Mouse (Mus musculus): ENCODE measurements at regions not wholly inside any gene's neighbourhood (a gene's known extent, or its start where the extent isn't known, plus 50 kb on each side); places are given as distances from the start of the nearest gene placed in this dataset.

DNA sequence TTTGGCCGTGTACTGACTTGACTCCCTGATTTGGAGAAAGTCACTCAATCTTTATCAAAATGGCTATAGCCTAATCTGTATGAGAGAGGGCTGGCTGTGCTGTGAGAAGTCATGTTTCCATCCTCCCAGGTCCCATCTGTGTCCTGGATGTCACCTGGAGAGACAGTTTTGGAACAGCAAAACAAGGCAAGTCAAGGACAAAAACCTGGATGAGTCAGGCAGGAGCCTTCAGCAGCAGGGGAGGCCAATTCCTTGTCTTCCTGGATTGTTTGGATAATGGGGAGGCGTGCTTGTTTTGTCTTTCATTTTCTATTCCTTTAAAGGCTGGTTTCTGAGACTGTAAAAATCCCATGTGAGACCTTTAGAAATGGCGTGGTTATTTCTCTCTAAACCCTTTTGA, 148.8 kb upstream of the Lcorl start:
- no peak for TF ChIP-seq POLR2A (IDR thresholded peaks at IDR 0.05; ENCODE audit: borderline replicate concordance, extremely low read depth, low read depth, low read length)
- no peak for TF ChIP-seq CTCF (IDR thresholded peaks at IDR 0.05; ENCODE audit: insufficient read depth, low read length)
- WGBS = 73% methylated on average over 3 of the region's 3 CpGs
- DNase-seq = no peak
- Histone ChIP-seq H3K4me3 (replicated peaks; ENCODE audit: extremely low read depth, low read depth, low read length) (no peak overlapping the region), H3K4me1 (ENCODE audit: control insufficient read depth, insufficient read depth, low read length) (no peaks in the 10 kb centered on the region)

DNA sequence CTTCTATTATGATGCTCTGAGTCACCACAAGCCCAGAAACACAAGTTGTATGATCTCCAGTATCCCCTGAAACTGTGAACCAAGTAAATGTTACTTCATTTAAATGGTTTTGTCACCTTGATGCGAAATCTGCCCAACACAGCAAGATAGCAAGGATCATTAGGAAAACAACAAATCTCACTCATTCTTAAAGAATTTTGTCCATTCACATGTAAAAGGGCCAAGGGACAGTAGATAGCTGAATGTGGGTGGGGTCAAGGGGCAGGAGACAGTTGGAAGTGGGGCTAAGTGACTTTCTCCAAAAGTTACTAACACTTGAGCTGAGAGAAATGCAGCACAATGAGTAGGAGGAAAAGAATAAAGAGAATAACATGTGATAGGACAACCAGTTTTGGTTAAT, 148.2 kb upstream of the Lcorl start:
- H3K4me3 ChIP-seq (replicated peaks; ENCODE audit: extremely low read depth, low read depth, low read length) = no peak overlapping the region
- TF ChIP-seq POLR2A (IDR thresholded peaks at IDR 0.05; ENCODE audit: borderline replicate concordance, extremely low read depth, low read depth, low read length) = no peak
- TF ChIP-seq CTCF (IDR thresholded peaks at IDR 0.05; ENCODE audit: insufficient read depth, low read length) = no peak
- no peaks in the 10 kb centered on the region for H3K4me1 ChIP-seq (ENCODE audit: control insufficient read depth, insufficient read depth, low read length)
- 94% methylated on average over 1 of the region's 1 CpGs for WGBS
- DNase-seq = no peak

DNA sequence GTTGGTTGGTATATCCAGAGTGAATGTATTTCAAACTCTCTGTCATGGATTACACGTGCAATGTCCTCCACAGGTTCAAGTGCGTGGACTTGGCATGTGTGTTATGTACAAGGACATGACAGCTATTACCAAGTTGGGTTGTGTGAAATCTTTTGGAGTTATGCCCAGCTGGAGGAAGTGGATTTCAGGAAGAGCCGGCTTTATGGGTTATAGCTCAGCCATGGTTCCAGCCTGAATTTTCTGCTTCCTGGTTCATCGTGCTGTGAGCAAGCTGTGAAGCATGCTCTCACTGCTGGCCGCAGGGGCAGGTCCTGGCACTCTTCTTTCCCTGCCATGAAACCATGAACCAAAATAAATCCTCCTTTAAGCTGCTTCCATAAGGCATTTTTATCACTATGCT, 144.6 kb upstream of the Lcorl start:
- TF ChIP-seq POLR2A (IDR thresholded peaks at IDR 0.05; ENCODE audit: borderline replicate concordance, extremely low read depth, low read depth, low read length) (no peak), CTCF (IDR thresholded peaks at IDR 0.05; ENCODE audit: insufficient read depth, low read length) (no peak)
- Histone ChIP-seq H3K4me1 (ENCODE audit: control insufficient read depth, insufficient read depth, low read length) (no peaks in the 10 kb centered on the region), H3K4me3 (replicated peaks; ENCODE audit: extremely low read depth, low read depth, low read length) (no peak overlapping the region)
- DNase-seq = no peak
- WGBS = 57% methylated on average over 5 of the region's 5 CpGs

DNA sequence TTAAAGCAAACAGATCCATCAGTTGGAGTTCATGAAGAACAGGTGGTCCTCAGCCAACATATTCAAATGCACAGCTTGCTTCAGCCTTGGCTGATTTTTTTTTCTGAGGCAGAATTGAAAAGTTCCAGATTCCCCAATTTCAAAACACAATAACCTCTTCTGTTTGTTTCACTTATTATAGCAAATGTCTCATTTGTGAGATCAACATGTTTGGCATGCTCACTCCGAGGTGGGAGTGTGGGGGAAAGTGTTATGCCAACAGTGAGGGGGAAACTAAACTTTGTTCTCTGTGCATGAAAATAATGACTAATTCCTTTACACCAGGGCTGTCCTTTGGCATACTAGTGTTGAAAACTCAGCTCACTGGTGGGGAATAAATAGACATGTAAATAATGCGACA, 100.4 kb upstream of the Lcorl start:
- TF ChIP-seq POLR2A (IDR thresholded peaks at IDR 0.05; ENCODE audit: borderline replicate concordance, extremely low read depth, low read depth, low read length) = no peak
- TF ChIP-seq CTCF (IDR thresholded peaks at IDR 0.05; ENCODE audit: insufficient read depth, low read length) = no peak
- DNase-seq = no peak
- Histone ChIP-seq H3K4me1 (ENCODE audit: control insufficient read depth, insufficient read depth, low read length) (no peaks in the 10 kb centered on the region), H3K4me3 (replicated peaks; ENCODE audit: extremely low read depth, low read depth, low read length) (no peak overlapping the region)
- 70% methylated on average over 2 of the region's 2 CpGs for WGBS

DNA sequence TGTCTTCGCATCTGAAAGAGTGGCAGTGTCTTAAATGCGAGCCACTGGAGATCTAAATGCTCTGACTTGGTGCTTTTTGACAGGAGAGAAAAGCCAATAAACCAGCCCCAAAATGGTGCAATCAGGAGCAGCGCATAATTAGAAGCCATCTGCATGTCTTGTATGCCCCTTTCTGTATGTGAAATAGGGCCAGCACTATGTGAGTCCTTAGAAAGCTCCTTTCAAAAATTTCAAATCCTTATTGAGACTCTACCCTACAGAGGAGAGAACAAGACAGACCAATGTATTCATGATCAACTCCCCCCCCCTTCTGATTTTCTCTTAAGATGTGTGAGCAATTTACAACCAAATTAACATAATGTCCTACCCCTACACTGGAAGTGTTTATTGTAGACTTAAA, 86.6 kb upstream of the Lcorl start:
- Histone ChIP-seq H3K4me3 (replicated peaks; ENCODE audit: extremely low read depth, low read depth, low read length) (no peak overlapping the region), H3K4me1 (ENCODE audit: control insufficient read depth, insufficient read depth, low read length) (no peaks in the 10 kb centered on the region)
- WGBS = 91% methylated on average over 3 of the region's 3 CpGs
- DNase-seq = no peak
- TF ChIP-seq POLR2A (IDR thresholded peaks at IDR 0.05; ENCODE audit: borderline replicate concordance, extremely low read depth, low read depth, low read length) (no peak), CTCF (IDR thresholded peaks at IDR 0.05; ENCODE audit: insufficient read depth, low read length) (no peak)

DNA sequence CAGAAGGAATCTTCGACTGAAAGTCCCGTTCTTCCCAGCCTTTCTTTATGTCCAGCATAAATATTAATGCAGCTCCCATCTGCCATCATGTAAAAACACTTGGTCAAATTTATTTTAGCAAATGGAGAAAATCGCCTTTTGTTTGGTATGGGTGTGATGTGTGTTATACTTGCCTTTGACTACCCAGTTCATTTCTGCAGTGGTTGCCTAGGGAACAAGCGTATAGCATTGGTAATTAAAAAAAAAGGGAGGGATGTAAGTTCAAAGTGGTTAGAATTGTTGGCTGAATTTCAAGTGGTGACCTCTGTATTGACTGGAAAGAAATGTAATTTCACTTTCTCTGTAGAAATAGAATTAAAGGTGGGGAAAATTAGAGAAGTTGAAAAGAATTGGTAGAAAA, 75.6 kb upstream of the Lcorl start:
- WGBS = 80% methylated on average over 4 of the region's 4 CpGs
- H3K4me3 ChIP-seq (replicated peaks; ENCODE audit: extremely low read depth, low read depth, low read length) = no peak overlapping the region
- TF ChIP-seq CTCF (IDR thresholded peaks at IDR 0.05; ENCODE audit: insufficient read depth, low read length) = no peak
- TF ChIP-seq POLR2A (IDR thresholded peaks at IDR 0.05; ENCODE audit: borderline replicate concordance, extremely low read depth, low read depth, low read length) = no peak
- no peaks in the 10 kb centered on the region for H3K4me1 ChIP-seq (ENCODE audit: control insufficient read depth, insufficient read depth, low read length)
- no peak for DNase-seq

DNA sequence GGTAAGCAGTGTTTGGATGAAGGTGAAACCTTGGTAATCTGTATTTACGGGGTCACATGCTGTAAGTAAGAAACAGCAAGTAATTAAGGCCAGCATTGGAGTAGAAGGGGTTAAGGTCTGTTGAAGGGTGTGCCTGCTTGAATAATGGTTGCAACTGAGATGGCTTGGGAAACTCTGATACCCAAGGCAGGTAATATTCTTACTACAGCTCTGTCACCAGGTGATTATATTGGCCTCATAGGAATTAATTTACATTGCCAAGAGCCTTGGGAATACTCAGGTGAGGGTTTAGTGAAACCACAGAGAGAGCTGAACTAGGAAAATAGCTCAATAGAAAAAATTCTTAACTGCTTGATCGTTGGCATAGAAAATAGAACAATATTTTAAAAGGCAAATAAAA, 73.8 kb upstream of the Lcorl start:
- no peaks in the 10 kb centered on the region for H3K4me1 ChIP-seq (ENCODE audit: control insufficient read depth, insufficient read depth, low read length)
- DNase-seq = no peak
- no peak overlapping the region for H3K4me3 ChIP-seq (replicated peaks; ENCODE audit: extremely low read depth, low read depth, low read length)
- TF ChIP-seq POLR2A (IDR thresholded peaks at IDR 0.05; ENCODE audit: borderline replicate concordance, extremely low read depth, low read depth, low read length) = no peak
- TF ChIP-seq CTCF (IDR thresholded peaks at IDR 0.05; ENCODE audit: insufficient read depth, low read length) = no peak
- 88% methylated on average over 2 of the region's 2 CpGs for WGBS

DNA sequence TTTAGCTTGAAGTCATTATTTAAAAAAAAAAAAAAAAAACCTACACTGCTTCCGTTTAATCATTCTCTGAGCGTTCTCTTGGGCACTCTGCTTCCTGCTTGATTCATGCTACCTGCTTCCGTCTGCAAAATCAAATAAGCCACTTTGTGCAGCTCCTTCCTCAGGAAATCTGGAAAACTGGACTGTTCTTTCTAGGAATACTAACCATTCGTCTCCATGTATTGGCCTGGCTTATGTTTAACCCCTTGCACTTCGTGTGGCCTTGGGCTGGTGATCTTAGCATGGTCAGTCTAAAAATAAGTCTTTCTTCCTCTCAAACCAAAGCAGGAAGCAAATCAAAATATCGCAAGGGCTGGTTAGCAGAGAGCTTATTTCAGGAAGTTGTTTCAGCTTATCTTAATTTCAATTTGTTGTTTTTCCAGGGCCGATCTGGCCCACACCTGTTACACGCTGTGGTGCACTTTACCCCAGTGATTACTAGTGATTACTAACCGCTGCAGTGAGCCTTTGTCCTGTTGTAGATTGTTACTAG, 68.5 kb upstream of the Lcorl start:
- WGBS = 26% methylated on average over 9 of the region's 9 CpGs
- Histone ChIP-seq H3K4me1 (ENCODE audit: control insufficient read depth, insufficient read depth, low read length) (no peaks in the 10 kb centered on the region; the same call in 1 of the 2 replicates), H3K4me3 (replicated peaks; ENCODE audit: extremely low read depth, low read depth, low read length) (no peak overlapping the region)
- no peak for TF ChIP-seq POLR2A (IDR thresholded peaks at IDR 0.05; ENCODE audit: borderline replicate concordance, extremely low read depth, low read depth, low read length)
- no peak for TF ChIP-seq CTCF (IDR thresholded peaks at IDR 0.05; ENCODE audit: insufficient read depth, low read length)
- no peak for DNase-seq

DNA sequence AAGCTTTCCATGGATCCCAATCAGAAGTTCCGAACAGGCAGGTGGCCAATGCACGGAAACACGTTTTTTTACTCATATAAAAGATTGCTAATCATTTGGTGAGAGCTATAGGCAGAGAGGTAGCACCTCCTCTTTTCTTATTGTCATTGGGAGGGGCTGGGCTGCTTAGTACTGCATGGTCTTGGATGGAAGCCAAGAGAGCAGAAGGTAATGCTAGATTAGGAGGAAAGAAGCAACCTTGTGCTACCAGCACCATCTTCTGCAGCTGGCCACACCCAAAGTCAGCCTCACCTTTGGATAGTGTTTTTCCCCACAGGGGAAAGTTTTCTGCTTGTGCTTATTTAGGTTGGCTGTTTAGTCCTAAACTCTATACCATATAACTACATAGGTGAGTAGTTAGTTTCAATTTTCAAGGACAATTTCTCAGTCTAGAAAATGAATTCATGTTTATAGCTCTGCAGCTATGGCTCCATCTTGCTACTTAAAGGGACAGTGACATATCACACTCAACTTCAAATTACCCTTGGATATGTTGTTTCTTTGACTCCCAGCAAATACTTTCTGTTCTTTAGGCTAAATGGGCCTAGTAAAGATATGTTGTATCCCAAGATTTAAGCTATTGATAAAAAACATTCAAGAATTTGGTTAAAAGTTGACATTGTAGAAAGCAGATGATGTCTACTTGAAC, 66.6 kb upstream of the Lcorl start:
- H3K4me3 ChIP-seq (replicated peaks; ENCODE audit: extremely low read depth, low read depth, low read length) = no peak overlapping the region
- TF ChIP-seq POLR2A (IDR thresholded peaks at IDR 0.05; ENCODE audit: borderline replicate concordance, extremely low read depth, low read depth, low read length) = no peak
- no peak for TF ChIP-seq CTCF (IDR thresholded peaks at IDR 0.05; ENCODE audit: insufficient read depth, low read length)
- H3K4me1 ChIP-seq (ENCODE audit: control insufficient read depth, insufficient read depth, low read length) = no peaks in the 10 kb centered on the region; the same call in 1 of the 2 replicates
- WGBS = 83% methylated on average over 3 of the region's 3 CpGs
- DNase-seq = no peak
